Mouse (Mus musculus): ENCODE results near the gene Rbm45. TPM values are rescaled to one million over a fixed set of nuclear protein-coding genes. Genes with fewer than 3 reads are reported as not detected.

Rbm45 gene
- total and polyA plus RNA-seq, 2 experiments from 2014 or later, result 11.0 to 29.7 TPM

DNA sequence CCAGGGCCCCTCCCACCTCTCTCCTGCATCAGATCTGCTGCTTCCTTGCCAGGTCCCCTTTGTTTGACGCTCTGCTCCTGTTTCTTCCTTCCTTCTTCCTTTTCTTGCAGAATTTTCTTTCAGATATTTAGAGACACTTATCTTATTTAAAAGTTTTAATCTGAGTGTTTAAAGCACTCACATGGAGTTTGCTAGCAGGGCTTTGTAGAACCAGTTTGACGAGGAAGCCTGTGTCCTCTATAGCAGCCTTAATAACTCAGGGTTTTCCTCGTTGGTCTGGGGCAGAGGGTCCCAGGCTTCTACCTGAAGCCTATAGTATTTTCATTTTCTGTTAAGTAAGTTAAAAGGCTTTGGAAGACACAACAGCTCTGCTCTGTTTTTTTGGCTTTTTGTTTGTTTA lies 57.0 kb downstream of the Rbm45 start:
- Histone ChIP-seq H3K27ac (ENCODE audit: low read depth) (no peak overlapping the region), H3K9me3 (replicated peaks; ENCODE audit: control insufficient read depth, low read length) (no peaks in the 10 kb centered on the region), H3K4me3 (ENCODE audit: low read depth, low read length) (no peak overlapping the region), H3K36me3 (replicated peaks; ENCODE audit: control insufficient read depth, insufficient read depth, low read length) (no peaks in the 10 kb centered on the region), H3K4me1 (ENCODE audit: control insufficient read depth, insufficient read depth) (no peaks in the 10 kb centered on the region), H3K27me3 (ENCODE audit: control insufficient read depth, insufficient read depth, low read length) (no peaks in the 10 kb centered on the region), H3K9ac (replicated peaks; ENCODE audit: low read depth, low read length) (no peak overlapping the region), H3K4me2 (ENCODE audit: low read depth, low read length) (no peak overlapping the region)
- 61% methylated on average over 3 of the region's 3 CpGs for WGBS
- no peak for TF ChIP-seq CTCF (IDR thresholded peaks at IDR 0.05; ENCODE audit: low read depth)
- TF ChIP-seq EP300 (IDR thresholded peaks at IDR 0.05; ENCODE audit: low read depth), result no peak
- ATAC-seq (ENCODE audit: insufficient read depth, low read depth) (no peak), DNase-seq (ENCODE audit: low spot score) (no peak)

DNA sequence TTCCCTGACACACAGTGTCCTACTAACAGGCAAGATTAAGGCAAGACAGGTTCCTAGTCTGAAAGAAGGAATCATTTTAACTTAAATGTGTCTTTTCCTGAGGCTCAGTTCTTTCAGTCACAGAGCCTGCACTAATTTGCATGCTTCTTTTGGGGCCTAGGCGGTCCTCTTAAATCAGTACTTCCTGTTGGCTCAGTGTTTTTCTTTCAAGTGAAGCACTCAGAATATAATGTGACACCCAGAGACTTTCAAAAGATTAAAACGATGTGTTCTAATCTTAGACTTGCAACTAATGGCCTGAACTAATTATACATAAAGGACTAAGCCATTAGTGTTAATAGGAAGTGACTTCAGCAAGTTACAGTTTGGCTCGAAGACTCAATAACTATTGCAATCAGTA lies 59.5 kb downstream of the Rbm45 start:
- Histone ChIP-seq H3K9me3 (replicated peaks; ENCODE audit: control insufficient read depth, low read length) (no peaks in the 10 kb centered on the region), H3K4me1 (ENCODE audit: control insufficient read depth, insufficient read depth) (no peaks in the 10 kb centered on the region), H3K4me3 (ENCODE audit: low read depth, low read length) (no peak overlapping the region), H3K9ac (replicated peaks; ENCODE audit: low read depth, low read length) (no peak overlapping the region), H3K27ac (ENCODE audit: low read depth) (no peak overlapping the region), H3K27me3 (ENCODE audit: control insufficient read depth, insufficient read depth, low read length) (no peaks in the 10 kb centered on the region), H3K36me3 (replicated peaks; ENCODE audit: control insufficient read depth, insufficient read depth, low read length) (no peaks in the 10 kb centered on the region), H3K4me2 (ENCODE audit: low read depth, low read length) (no peak overlapping the region)
- no peak for ATAC-seq (ENCODE audit: insufficient read depth, low read depth)
- 57% methylated on average over 3 of the region's 3 CpGs for WGBS
- TF ChIP-seq EP300 (IDR thresholded peaks at IDR 0.05; ENCODE audit: low read depth) (no peak), CTCF (IDR thresholded peaks at IDR 0.05; ENCODE audit: low read depth) (no peak)
- DNase-seq (ENCODE audit: low spot score), result no peak

DNA sequence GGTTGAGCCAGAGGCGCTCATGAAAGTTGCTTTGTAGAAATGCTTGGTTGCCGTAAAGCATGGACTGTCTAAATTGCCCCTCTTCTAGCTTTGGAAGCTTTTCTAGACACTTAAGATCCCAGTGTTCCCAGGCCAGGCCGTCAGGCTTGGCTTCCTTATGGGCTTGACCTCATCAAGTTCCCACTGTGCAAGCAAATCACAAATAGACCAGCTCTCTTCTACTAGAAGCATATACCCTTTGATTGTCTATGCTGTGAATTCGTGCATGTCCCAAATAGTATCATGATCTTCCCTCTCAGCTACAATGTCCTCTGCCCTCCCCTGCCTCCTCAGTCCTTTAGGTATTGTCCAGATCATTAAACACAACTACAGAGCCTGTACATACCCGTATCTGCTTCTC lies 60.1 kb downstream of the Rbm45 start:
- Histone ChIP-seq H3K27ac (ENCODE audit: low read depth) (no peak overlapping the region), H3K4me2 (ENCODE audit: low read depth, low read length) (no peak overlapping the region), H3K4me1 (ENCODE audit: control insufficient read depth, insufficient read depth) (no peaks in the 10 kb centered on the region), H3K9me3 (replicated peaks; ENCODE audit: control insufficient read depth, low read length) (no peaks in the 10 kb centered on the region), H3K36me3 (replicated peaks; ENCODE audit: control insufficient read depth, insufficient read depth, low read length) (no peaks in the 10 kb centered on the region), H3K27me3 (ENCODE audit: control insufficient read depth, insufficient read depth, low read length) (no peaks in the 10 kb centered on the region), H3K9ac (replicated peaks; ENCODE audit: low read depth, low read length) (no peak overlapping the region), H3K4me3 (ENCODE audit: low read depth, low read length) (no peak overlapping the region)
- ATAC-seq (ENCODE audit: insufficient read depth, low read depth) (no peak), DNase-seq (ENCODE audit: low spot score) (no peak)
- no peak for TF ChIP-seq CTCF (IDR thresholded peaks at IDR 0.05; ENCODE audit: low read depth)
- no peak for TF ChIP-seq EP300 (IDR thresholded peaks at IDR 0.05; ENCODE audit: low read depth)
- 78% methylated on average over 5 of the region's 5 CpGs for WGBS

DNA sequence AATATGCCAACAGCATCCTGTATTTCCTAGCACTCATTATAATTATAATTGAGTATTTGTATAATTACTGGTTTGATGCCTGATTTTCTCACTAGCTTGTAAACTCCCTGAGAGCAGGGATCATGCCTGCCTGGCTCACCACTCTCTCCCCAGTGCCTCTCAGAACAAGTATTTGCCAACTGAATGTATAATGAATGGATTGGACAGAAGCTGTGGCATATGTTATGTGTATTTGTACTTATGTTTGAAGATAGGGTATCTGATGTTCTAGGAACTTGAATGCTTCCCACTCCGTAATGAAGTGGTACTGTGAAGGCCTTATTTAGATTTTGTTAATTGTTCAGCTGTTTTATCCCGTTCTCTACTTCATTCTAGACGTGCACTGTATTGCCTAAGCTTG lies 60.8 kb downstream of the Rbm45 start:
- H3K27me3 ChIP-seq (ENCODE audit: control insufficient read depth, insufficient read depth, low read length), result no peaks in the 10 kb centered on the region
- H3K9ac ChIP-seq (replicated peaks; ENCODE audit: low read depth, low read length), result no peak overlapping the region
- ATAC-seq (ENCODE audit: insufficient read depth, low read depth), result no peak
- H3K4me3 ChIP-seq (ENCODE audit: low read depth, low read length), result no peak overlapping the region
- no peak for TF ChIP-seq EP300 (IDR thresholded peaks at IDR 0.05; ENCODE audit: low read depth)
- TF ChIP-seq CTCF (IDR thresholded peaks at IDR 0.05; ENCODE audit: low read depth), result no peak
- 75% methylated on average over 3 of the region's 3 CpGs for WGBS
- no peak overlapping the region for H3K27ac ChIP-seq (ENCODE audit: low read depth)
- H3K4me1 ChIP-seq (ENCODE audit: control insufficient read depth, insufficient read depth), result no peaks in the 10 kb centered on the region
- no peaks in the 10 kb centered on the region for H3K36me3 ChIP-seq (replicated peaks; ENCODE audit: control insufficient read depth, insufficient read depth, low read length)
- no peak for DNase-seq (ENCODE audit: low spot score)
- H3K9me3 ChIP-seq (replicated peaks; ENCODE audit: control insufficient read depth, low read length), result no peaks in the 10 kb centered on the region
- H3K4me2 ChIP-seq (ENCODE audit: low read depth, low read length), result no peak overlapping the region

Other genes with a start within 250 kb of the Rbm45 start
- gene Pde11a, start 31.2 kb upstream of the Rbm45 start, total RNA-seq (2014; rRNA removed; ENCODE audit: low replicate concordance), result not detected in 2 replicates
- 0.05 TPM in 2 replicates for gene Pde11a, start 31.2 kb upstream of the Rbm45 start, polyA plus RNA-seq (2015; fragmentation: Nextera tagmentation; extraction: Ambion mirVana)
- gene Cyct, start 9.5 kb upstream of the Rbm45 start, total RNA-seq (2014; rRNA removed; ENCODE audit: low replicate concordance), result not detected in 2 replicates
- not detected in 2 replicates for gene Cyct, start 9.5 kb upstream of the Rbm45 start, polyA plus RNA-seq (2015; fragmentation: Nextera tagmentation; extraction: Ambion mirVana)
- 1.6 and 3.3 TPM in 2 replicates for gene Osbpl6, start 36.5 kb downstream of the Rbm45 start, total RNA-seq (2014; rRNA removed; ENCODE audit: low replicate concordance)
- gene Osbpl6, start 36.5 kb downstream of the Rbm45 start, polyA plus RNA-seq (2015; fragmentation: Nextera tagmentation; extraction: Ambion mirVana), result 4.9 and 5.0 TPM in 2 replicates

Measured in heart, postnatal 0 days (tissue).